Mouse (Mus musculus) liver, postnatal 0 days (tissue): ENCODE results near the gene Adamts7. TPM values are rescaled to one million over a fixed set of nuclear protein-coding genes. Genes with fewer than 3 reads are reported as not detected.

Experiments used
- ATAC-seq: fragments of 200-750 bp; cut with Nextera tagmentation; 2 replicates; pipeline ENCODE4 v1.8.0; 2017; ENCODE audit warnings: mild to moderate bottlenecking, moderate library complexity
- DNase-seq: peaks from one replicate; pipeline ENCODE4 v3.0.0-alpha.2; 2016
- H3K27ac ChIP-seq: fragments of 300-500 bp; sonication (generic); 2 replicates; pipeline ENCODE4 v1.5.1; 2014; ENCODE audit warnings: antibody characterized with exemption, moderate library complexity, mild to moderate bottlenecking, low read depth
- H3K27me3 ChIP-seq: fragments of 300-500 bp; sonication (generic); 2 replicates; pipeline ENCODE4 v1.6.1; 2014; ENCODE audit warnings: low read length, control low read depth, mixed read lengths; ENCODE audit not compliant: insufficient read depth
- H3K36me3 ChIP-seq: fragments of 300-500 bp; sonication (generic); replicated peaks from 2 replicates; pipeline ENCODE4 v1.6.1; 2014; ENCODE audit warnings: mild to moderate bottlenecking, control low read depth, low read length, moderate library complexity, mixed read lengths; ENCODE audit not compliant: insufficient read depth
- H3K4me1 ChIP-seq: fragments of 300-500 bp; sonication (generic); 2 replicates; pipeline ENCODE4 v1.6.1; 2014; ENCODE audit warnings: antibody characterized with exemption, mild to moderate bottlenecking, control low read depth; ENCODE audit not compliant: insufficient read depth
- H3K4me2 ChIP-seq: fragments of 300-500 bp; sonication (generic); 2 replicates; pipeline ENCODE4 v1.6.1; 2014; ENCODE audit warnings: low read depth, mild to moderate bottlenecking, low read length, moderate library complexity, mixed read lengths
- H3K4me3 ChIP-seq: fragments of 300-500 bp; sonication (generic); 2 replicates; pipeline ENCODE4 v1.5.1; 2014; ENCODE audit warnings: low read depth, low read length
- H3K9ac ChIP-seq: fragments of 300-500 bp; sonication (generic); replicated peaks from 2 replicates; pipeline ENCODE4 v1.6.1; 2014; ENCODE audit warnings: mild to moderate bottlenecking, moderate library complexity
- H3K9me3 ChIP-seq: fragments of 300-500 bp; sonication (generic); 2 replicates; pipeline ENCODE4 v1.6.1; 2016; ENCODE audit warnings: mild to moderate bottlenecking, control low read depth, low read length, mixed read lengths
- CTCF ChIP-seq: sonication (generic); IDR thresholded peaks from 2 replicates; pipeline ENCODE4 v1.5.1; 2016; ENCODE audit warnings: antibody characterized with exemption, low read depth
- EP300 ChIP-seq: IDR thresholded peaks from 2 replicates; pipeline ENCODE4 v1.6.1; 2016; ENCODE audit warnings: antibody characterized with exemption, low read depth, mild to moderate bottlenecking
- WGBS: fragments of 180-500 bp; shearing (Covaris S2); extraction: QIAGEN DNeasy Blood & Tissue Kit; methylation state at CpG from one replicate; pipeline ENCODE4 v1.1.7; 2014; ENCODE audit not compliant: insufficient replicate concordance; 5-methylcytosine and 5-hydroxymethylcytosine counted together
- polyA plus RNA-seq: library from polyadenylated mRNA; unstranded; fragments of >200 nt; fragmentation: Nextera tagmentation; extraction: Ambion mirVana; gene quantifications from 2 replicates; pipeline ENCODE4 v1.2.1, GENCODE M21; 2015

Adamts7 gene
- polyA plus RNA-seq, 1 experiment from 2014 or later: 2.0 TPM

GRCm38 (mm10) chr9:90226742-90227096, 63.9 kb downstream of the Adamts7 start:
- Histone ChIP-seq H3K9ac (no peak overlapping the region), H3K27ac (peak overlapping the region; percentile 40; the same call in 1 of the 2 replicates), H3K4me1 (no peaks in the 10 kb centered on the region; the same call in 1 of the 2 replicates), H3K27me3 (no peaks in the 10 kb centered on the region), H3K36me3 (peaks cover 68% of the 10 kb centered on the region), H3K4me3 (no peak overlapping the region), H3K9me3 (no peaks in the 10 kb centered on the region), H3K4me2 (no peak overlapping the region)
- DNase-seq (no peak), ATAC-seq (peak; percentile 49; the same call in 1 of the 2 replicates)
- 67% methylated on average over 2 of the region's 2 CpGs for WGBS
- no peak for TF ChIP-seq CTCF
- no peak for TF ChIP-seq EP300

GRCm38 (mm10) chr9:90227171-90227570, 64.3 kb downstream of the Adamts7 start:
- Histone ChIP-seq H3K4me3 (no peak overlapping the region), H3K27me3 (no peaks in the 10 kb centered on the region), H3K36me3 (peaks cover 64% of the 10 kb centered on the region), H3K4me2 (no peak overlapping the region), H3K9me3 (no peaks in the 10 kb centered on the region), H3K9ac (no peak overlapping the region), H3K27ac (peak overlapping the region; percentile 40; the same call in 1 of the 2 replicates), H3K4me1 (peaks cover 4% of the 10 kb centered on the region)
- no peak for ATAC-seq
- TF ChIP-seq CTCF: peak; percentile 39
- no peak for TF ChIP-seq EP300
- 84% methylated on average over 12 of the region's 12 CpGs for WGBS
- DNase-seq: no peak

GRCm38 (mm10) chr9:90232781-90233690, 70.2 kb downstream of the Adamts7 start:
- TF ChIP-seq CTCF (no peak), EP300 (no peak)
- Histone ChIP-seq H3K4me1 (peaks cover 57% of the 10 kb centered on the region), H3K9me3 (no peaks in the 10 kb centered on the region), H3K4me2 (no peak overlapping the region), H3K9ac (no peak overlapping the region), H3K4me3 (no peak overlapping the region), H3K27ac (peak overlapping the region; percentile 72), H3K36me3 (peaks cover 34% of the 10 kb centered on the region), H3K27me3 (no peaks in the 10 kb centered on the region)
- WGBS: 75% methylated on average over 8 of the region's 8 CpGs
- DNase-seq: peak; percentile 33
- ATAC-seq: peak; percentile 16

- Histone ChIP-seq H3K4me1 (peaks cover 60% of the 10 kb centered on the region), H3K4me2 (no peak overlapping the region), H3K9me3 (no peaks in the 10 kb centered on the region), H3K27me3 (no peaks in the 10 kb centered on the region), H3K4me3 (no peak overlapping the region), H3K9ac (no peak overlapping the region), H3K36me3 (peaks cover 37% of the 10 kb centered on the region), H3K27ac (peak overlapping the region; percentile 96)
- no peak for ATAC-seq
- 87% methylated on average over 5 of the region's 5 CpGs for WGBS
- TF ChIP-seq CTCF: no peak
- no peak for TF ChIP-seq EP300
- no peak for DNase-seq
These were observed 71.1 kb downstream of the Adamts7 start for GRCm38 (mm10) chr9:90233906-90234419.

- Histone ChIP-seq H3K9ac (no peak overlapping the region), H3K36me3 (peaks cover 38% of the 10 kb centered on the region), H3K4me2 (no peak overlapping the region), H3K9me3 (no peaks in the 10 kb centered on the region), H3K4me1 (peaks cover 60% of the 10 kb centered on the region), H3K27ac (peak overlapping the region; percentile 96), H3K4me3 (no peak overlapping the region), H3K27me3 (no peaks in the 10 kb centered on the region)
- 80% methylated on average over 5 of the region's 5 CpGs for WGBS
- DNase-seq (no peak), ATAC-seq (no peak)
- no peak for TF ChIP-seq EP300
- TF ChIP-seq CTCF: no peak
These were observed 71.9 kb downstream of the Adamts7 start for GRCm38 (mm10) chr9:90234786-90235185.

GRCm38 (mm10) chr9:90235258-90235882, 72.5 kb downstream of the Adamts7 start:
- DNase-seq (no peak), ATAC-seq (no peak)
- H3K27me3 ChIP-seq: no peaks in the 10 kb centered on the region
- peak overlapping the region; percentile 96 for H3K27ac ChIP-seq
- no peak overlapping the region for H3K4me2 ChIP-seq
- H3K4me3 ChIP-seq: no peak overlapping the region
- 50% methylated on average over 10 of the region's 10 CpGs for WGBS
- TF ChIP-seq CTCF: no peak
- no peak for TF ChIP-seq EP300
- no peaks in the 10 kb centered on the region for H3K9me3 ChIP-seq
- H3K4me1 ChIP-seq: peaks cover 60% of the 10 kb centered on the region
- H3K36me3 ChIP-seq: peaks cover 44% of the 10 kb centered on the region
- no peak overlapping the region for H3K9ac ChIP-seq
